Mouse (Mus musculus): Measurements from ENCODE around the gene Sox8. TPM values are rescaled to one million over a fixed set of nuclear protein-coding genes. Genes with fewer than 3 reads are reported as not detected.
A peak's percentile ranks its signal among the peaks of the same experiment; 100 is the strongest.

Gene Sox8
- total RNA-seq, 1 experiment from 2014 or later = not detected

GRCm38 (mm10) chr17:25584646-25585045, 14.2 kb upstream of the Sox8 start:
- no peak for ATAC-seq (replicated peaks in 1 of 2; ENCODE audit: insufficient read depth in 1 of 2, low FRiP score in 2 of 2, low TSS enrichment in 1 of 2, low read depth in 1 of 2, poor library complexity in 2 of 2, severe bottlenecking in 2 of 2)

- ATAC-seq (replicated peaks in 1 of 2; ENCODE audit: insufficient read depth in 1 of 2, low FRiP score in 2 of 2, low TSS enrichment in 1 of 2, low read depth in 1 of 2, poor library complexity in 2 of 2, severe bottlenecking in 2 of 2) = peak; percentile 70 to 72
Observed at GRCm38 (mm10) chr17:25583858-25584257, 13.4 kb upstream of the Sox8 start.

- ATAC-seq (replicated peaks in 1 of 2; ENCODE audit: insufficient read depth in 1 of 2, low FRiP score in 2 of 2, low TSS enrichment in 1 of 2, low read depth in 1 of 2, poor library complexity in 2 of 2, severe bottlenecking in 2 of 2) = no peak
Observed at GRCm38 (mm10) chr17:25583099-25583498, 12.6 kb upstream of the Sox8 start.

GRCm38 (mm10) chr17:25582076-25582475, 11.6 kb upstream of the Sox8 start:
- no peak for ATAC-seq (replicated peaks in 1 of 2; ENCODE audit: insufficient read depth in 1 of 2, low FRiP score in 2 of 2, low TSS enrichment in 1 of 2, low read depth in 1 of 2, poor library complexity in 2 of 2, severe bottlenecking in 2 of 2)

GRCm38 (mm10) chr17:25579332-25580047, 9.0 kb upstream of the Sox8 start:
- no peak for ATAC-seq (replicated peaks in 1 of 2; ENCODE audit: insufficient read depth in 1 of 2, low FRiP score in 2 of 2, low TSS enrichment in 1 of 2, low read depth in 1 of 2, poor library complexity in 2 of 2, severe bottlenecking in 2 of 2)

GRCm38 (mm10) chr17:25578920-25579319, 8.4 kb upstream of the Sox8 start, which contains the start of gene Lmf1:
Gene Lmf1, plus strand, starts transcription at chr17:25579085.
- ATAC-seq (replicated peaks in 1 of 2; ENCODE audit: insufficient read depth in 1 of 2, low FRiP score in 2 of 2, low TSS enrichment in 1 of 2, low read depth in 1 of 2, poor library complexity in 2 of 2, severe bottlenecking in 2 of 2) = peak; percentile 95 to 98

GRCm38 (mm10) chr17:25577702-25578101, 7.2 kb upstream of the Sox8 start:
- ATAC-seq (replicated peaks in 1 of 2; ENCODE audit: insufficient read depth in 1 of 2, low FRiP score in 2 of 2, low TSS enrichment in 1 of 2, low read depth in 1 of 2, poor library complexity in 2 of 2, severe bottlenecking in 2 of 2) = no peak

GRCm38 (mm10) chr17:25577263-25577662, 6.8 kb upstream of the Sox8 start:
- ATAC-seq (replicated peaks in 1 of 2; ENCODE audit: insufficient read depth in 1 of 2, low FRiP score in 2 of 2, low TSS enrichment in 1 of 2, low read depth in 1 of 2, poor library complexity in 2 of 2, severe bottlenecking in 2 of 2) = no peak

- no peak for ATAC-seq (replicated peaks in 1 of 2; ENCODE audit: insufficient read depth in 1 of 2, low FRiP score in 2 of 2, low TSS enrichment in 1 of 2, low read depth in 1 of 2, poor library complexity in 2 of 2, severe bottlenecking in 2 of 2)
Observed at GRCm38 (mm10) chr17:25576034-25576433, 5.5 kb upstream of the Sox8 start.

GRCm38 (mm10) chr17:25575208-25575971, 4.9 kb upstream of the Sox8 start:
- ATAC-seq (replicated peaks in 1 of 2; ENCODE audit: insufficient read depth in 1 of 2, low FRiP score in 2 of 2, low TSS enrichment in 1 of 2, low read depth in 1 of 2, poor library complexity in 2 of 2, severe bottlenecking in 2 of 2) = no peak

GRCm38 (mm10) chr17:25571453-25571820, 951 bp upstream of the Sox8 start:
- no peak for ATAC-seq (replicated peaks in 1 of 2; ENCODE audit: insufficient read depth in 1 of 2, low FRiP score in 2 of 2, low TSS enrichment in 1 of 2, low read depth in 1 of 2, poor library complexity in 2 of 2, severe bottlenecking in 2 of 2)

GRCm38 (mm10) chr17:25569833-25570647, 446 bp downstream of the Sox8 start:
- ATAC-seq (replicated peaks in 1 of 2; ENCODE audit: insufficient read depth in 1 of 2, low FRiP score in 2 of 2, low TSS enrichment in 1 of 2, low read depth in 1 of 2, poor library complexity in 2 of 2, severe bottlenecking in 2 of 2) = no peak; a peak in 1 of 4 replicates

GRCm38 (mm10) chr17:25568880-25569279, 1.6 kb downstream of the Sox8 start:
- ATAC-seq (replicated peaks in 1 of 2; ENCODE audit: insufficient read depth in 1 of 2, low FRiP score in 2 of 2, low TSS enrichment in 1 of 2, low read depth in 1 of 2, poor library complexity in 2 of 2, severe bottlenecking in 2 of 2) = no peak

- ATAC-seq (replicated peaks in 1 of 2; ENCODE audit: insufficient read depth in 1 of 2, low FRiP score in 2 of 2, low TSS enrichment in 1 of 2, low read depth in 1 of 2, poor library complexity in 2 of 2, severe bottlenecking in 2 of 2) = no peak
Observed at GRCm38 (mm10) chr17:25568206-25568605, 2.3 kb downstream of the Sox8 start.

GRCm38 (mm10) chr17:25567745-25568144, 2.7 kb downstream of the Sox8 start:
- peak; percentile 33 to 42; a peak in 1 of 4 replicates for ATAC-seq (replicated peaks in 1 of 2; ENCODE audit: insufficient read depth in 1 of 2, low FRiP score in 2 of 2, low TSS enrichment in 1 of 2, low read depth in 1 of 2, poor library complexity in 2 of 2, severe bottlenecking in 2 of 2)

GRCm38 (mm10) chr17:25567261-25567660, 3.2 kb downstream of the Sox8 start:
- no peak for ATAC-seq (replicated peaks in 1 of 2; ENCODE audit: insufficient read depth in 1 of 2, low FRiP score in 2 of 2, low TSS enrichment in 1 of 2, low read depth in 1 of 2, poor library complexity in 2 of 2, severe bottlenecking in 2 of 2)

GRCm38 (mm10) chr17:25565860-25566600, 4.5 kb downstream of the Sox8 start:
- ATAC-seq (replicated peaks in 1 of 2; ENCODE audit: insufficient read depth in 1 of 2, low FRiP score in 2 of 2, low TSS enrichment in 1 of 2, low read depth in 1 of 2, poor library complexity in 2 of 2, severe bottlenecking in 2 of 2) = no peak
